Mouse (Mus musculus): ENCODE measurements around the gene Cyb5r3. TPM values are rescaled to one million over a fixed set of nuclear protein-coding genes. Genes with fewer than 3 reads are reported as not detected.

The Cyb5r3 gene
- total and polyA plus RNA-seq, 2 experiments from 2014 or later: 99.2 to 136 TPM

GRCm38 (mm10) chr15:83111874-83112273 is 60.5 kb downstream of the Cyb5r3 start:
- no peak for ATAC-seq
- peak; percentile 35 for DNase-seq (ENCODE audit: low spot score)
- no peak for TF ChIP-seq CTCF (IDR thresholded peaks at IDR 0.05; ENCODE audit: low read depth)
- H3K9me3 ChIP-seq (ENCODE audit: low read length): no peaks in the 10 kb centered on the region
- WGBS: 82% methylated on average over 7 of the region's 7 CpGs
- H3K4me1 ChIP-seq (ENCODE audit: insufficient read depth, low read length): 0 out of 2 replicates have a peak, but pooled peaks cover 5% of the 10 kb centered on the region
- no peak overlapping the region for H3K4me3 ChIP-seq (ENCODE audit: low read length)
- no peak overlapping the region for H3K27ac ChIP-seq
- 0 out of 2 replicates have a peak, but pooled peaks cover 5% of the 10 kb centered on the region for H3K36me3 ChIP-seq (ENCODE audit: insufficient read depth, low read length)
- no peak overlapping the region for H3K4me2 ChIP-seq (ENCODE audit: low read depth, low read length)
- no peak overlapping the region for H3K9ac ChIP-seq (replicated peaks; ENCODE audit: low read length)
- H3K27me3 ChIP-seq (ENCODE audit: insufficient read depth, low read length): no peaks in the 10 kb centered on the region

- DNase-seq (ENCODE audit: low spot score): no peak
- Histone ChIP-seq H3K4me1 (ENCODE audit: insufficient read depth, low read length) (0 out of 2 replicates have a peak, but pooled peaks cover 5% of the 10 kb centered on the region), H3K9me3 (ENCODE audit: low read length) (no peaks in the 10 kb centered on the region), H3K36me3 (ENCODE audit: insufficient read depth, low read length) (0 out of 2 replicates have a peak, but pooled peaks cover 5% of the 10 kb centered on the region), H3K27me3 (ENCODE audit: insufficient read depth, low read length) (no peaks in the 10 kb centered on the region), H3K27ac (no peak overlapping the region), H3K4me3 (ENCODE audit: low read length) (no peak overlapping the region), H3K4me2 (ENCODE audit: low read depth, low read length) (no peak overlapping the region), H3K9ac (replicated peaks; ENCODE audit: low read length) (no peak overlapping the region)
- no peak for ATAC-seq
- WGBS: 52% methylated on average over 6 of the region's 6 CpGs
- no peak for TF ChIP-seq CTCF (IDR thresholded peaks at IDR 0.05; ENCODE audit: low read depth)
These were observed 61.1 kb downstream of the Cyb5r3 start for GRCm38 (mm10) chr15:83111290-83111689.

GRCm38 (mm10) chr15:83107814-83108213 is 64.6 kb downstream of the Cyb5r3 start:
- Histone ChIP-seq H3K36me3 (ENCODE audit: insufficient read depth, low read length) (no peaks in the 10 kb centered on the region), H3K27me3 (ENCODE audit: insufficient read depth, low read length) (no peaks in the 10 kb centered on the region), H3K4me3 (ENCODE audit: low read length) (no peak overlapping the region), H3K4me2 (ENCODE audit: low read depth, low read length) (no peak overlapping the region), H3K9ac (replicated peaks; ENCODE audit: low read length) (no peak overlapping the region), H3K9me3 (ENCODE audit: low read length) (no peaks in the 10 kb centered on the region), H3K27ac (no peak overlapping the region), H3K4me1 (ENCODE audit: insufficient read depth, low read length) (0 out of 2 replicates have a peak, but pooled peaks cover 2% of the 10 kb centered on the region)
- DNase-seq (ENCODE audit: low spot score) (no peak), ATAC-seq (no peak)
- 23% methylated on average over 6 of the region's 6 CpGs for WGBS
- no peak for TF ChIP-seq CTCF (IDR thresholded peaks at IDR 0.05; ENCODE audit: low read depth)

GRCm38 (mm10) chr15:83106426-83106825 is 66.0 kb downstream of the Cyb5r3 start:
- no peak overlapping the region for H3K4me3 ChIP-seq (ENCODE audit: low read length)
- no peak overlapping the region for H3K27ac ChIP-seq
- ATAC-seq (no peak), DNase-seq (ENCODE audit: low spot score) (no peak)
- H3K4me1 ChIP-seq (ENCODE audit: insufficient read depth, low read length): no peaks in the 10 kb centered on the region
- H3K36me3 ChIP-seq (ENCODE audit: insufficient read depth, low read length): no peaks in the 10 kb centered on the region
- no peak for TF ChIP-seq CTCF (IDR thresholded peaks at IDR 0.05; ENCODE audit: low read depth)
- no peaks in the 10 kb centered on the region for H3K27me3 ChIP-seq (ENCODE audit: insufficient read depth, low read length)
- WGBS: 84% methylated on average over 6 of the region's 6 CpGs
- no peak overlapping the region for H3K9ac ChIP-seq (replicated peaks; ENCODE audit: low read length)
- H3K4me2 ChIP-seq (ENCODE audit: low read depth, low read length): no peak overlapping the region
- H3K9me3 ChIP-seq (ENCODE audit: low read length): no peaks in the 10 kb centered on the region

Other genes starting within 250 kb of the Cyb5r3 start
- gene Tcf20, start 184.7 kb downstream of the Cyb5r3 start, total RNA-seq (2014; rRNA removed): 89.2 and 98.3 TPM in 2 replicates
- 8.6 and 8.8 TPM in 2 replicates for gene Tcf20, start 184.7 kb downstream of the Cyb5r3 start, polyA plus RNA-seq (2015; fragmentation: Nextera tagmentation; extraction: Ambion mirVana)
- 1.7 and 3.3 TPM in 2 replicates for gene Nfam1, start 139.3 kb downstream of the Cyb5r3 start, total RNA-seq (2014; rRNA removed)
- 1.7 and 1.8 TPM in 2 replicates for gene Nfam1, start 139.3 kb downstream of the Cyb5r3 start, polyA plus RNA-seq (2015; fragmentation: Nextera tagmentation; extraction: Ambion mirVana)
- gene Serhl, start 83.1 kb downstream of the Cyb5r3 start, total RNA-seq (2014; rRNA removed): 12.6 and 12.9 TPM in 2 replicates
- gene Serhl, start 83.1 kb downstream of the Cyb5r3 start, polyA plus RNA-seq (2015; fragmentation: Nextera tagmentation; extraction: Ambion mirVana): 37.4 and 38.5 TPM in 2 replicates
- 157 and 207 TPM in 2 replicates for gene Rrp7a, start 49.8 kb downstream of the Cyb5r3 start, total RNA-seq (2014; rRNA removed)
- gene Rrp7a, start 49.8 kb downstream of the Cyb5r3 start, polyA plus RNA-seq (2015; fragmentation: Nextera tagmentation; extraction: Ambion mirVana): 69.4 and 74.4 TPM in 2 replicates
- gene Poldip3, start 23.2 kb downstream of the Cyb5r3 start, total RNA-seq (2014; rRNA removed): 97.5 and 115 TPM in 2 replicates
- gene Poldip3, start 23.2 kb downstream of the Cyb5r3 start, polyA plus RNA-seq (2015; fragmentation: Nextera tagmentation; extraction: Ambion mirVana): 96.9 and 103 TPM in 2 replicates
- gene A4galt, start 79.2 kb upstream of the Cyb5r3 start, total RNA-seq (2014; rRNA removed): 7.1 and 14.8 TPM in 2 replicates
- 6.7 and 7.1 TPM in 2 replicates for gene A4galt, start 79.2 kb upstream of the Cyb5r3 start, polyA plus RNA-seq (2015; fragmentation: Nextera tagmentation; extraction: Ambion mirVana)
- gene Arfgap3, start 177.7 kb upstream of the Cyb5r3 start, total RNA-seq (2014; rRNA removed): 49.6 and 59.3 TPM in 2 replicates
- 31.0 and 33.4 TPM in 2 replicates for gene Arfgap3, start 177.7 kb upstream of the Cyb5r3 start, polyA plus RNA-seq (2015; fragmentation: Nextera tagmentation; extraction: Ambion mirVana)

All from hindbrain, postnatal 0 days (tissue).